Mouse (Mus musculus): ENCODE measurements around the gene Sec14l4. TPM values are rescaled to one million over a fixed set of nuclear protein-coding genes. Genes with fewer than 3 reads are reported as not detected.

Sec14l4 gene
- polyA plus RNA-seq, 1 experiment: not detected

GRCm38 (mm10) chr11:4064627-4065122, 33.4 kb downstream of the Sec14l4 start, which contains the start of gene Sec14l3:
Sec14l3 (plus strand) TSS chr11:4064841.
- Histone ChIP-seq H3ac (ENCODE audit: control insufficient read depth, insufficient read length, low read depth) (no peak within 1 kb of the TSS), H3K4me3 (ENCODE audit: insufficient read depth, poor library complexity, severe bottlenecking) (no peak within 1 kb of the TSS), H3K36me3 (ENCODE audit: control insufficient read depth, insufficient read depth) (no peaks in the 10 kb centered on the region), H3K79me3 (ENCODE audit: low read depth) (no peaks in the 10 kb centered on the region), H3K27me3 (ENCODE audit: control insufficient read depth, insufficient read depth, insufficient read length) (peaks cover 32% of the 10 kb centered on the region), H3K79me2 (ENCODE audit: control insufficient read depth, insufficient read depth) (no peaks in the 10 kb centered on the region)
- TF ChIP-seq FOSL1 (IDR thresholded peaks at IDR 0.05; ENCODE audit: insufficient read depth, low read length, poor library complexity, severe bottlenecking): no peak
- TF ChIP-seq USF1 (IDR thresholded peaks at IDR 0.05; ENCODE audit: low read depth): no peak
- TF ChIP-seq MAX (IDR thresholded peaks at IDR 0.05): no peak
- TF ChIP-seq CTCF (IDR thresholded peaks at IDR 0.05; ENCODE audit: control insufficient read depth, insufficient read depth, insufficient read length): no peak
- no peak for TF ChIP-seq CEBPB (IDR thresholded peaks at IDR 0.05; ENCODE audit: low read depth)
- TF ChIP-seq MYOD1 (IDR thresholded peaks at IDR 0.05; ENCODE audit: control insufficient read depth, insufficient read length, low read depth): no peak
- no peak for TF ChIP-seq MYOG (IDR thresholded peaks at IDR 0.05; ENCODE audit: control insufficient read depth, extremely low read depth, insufficient read length)

DNA sequence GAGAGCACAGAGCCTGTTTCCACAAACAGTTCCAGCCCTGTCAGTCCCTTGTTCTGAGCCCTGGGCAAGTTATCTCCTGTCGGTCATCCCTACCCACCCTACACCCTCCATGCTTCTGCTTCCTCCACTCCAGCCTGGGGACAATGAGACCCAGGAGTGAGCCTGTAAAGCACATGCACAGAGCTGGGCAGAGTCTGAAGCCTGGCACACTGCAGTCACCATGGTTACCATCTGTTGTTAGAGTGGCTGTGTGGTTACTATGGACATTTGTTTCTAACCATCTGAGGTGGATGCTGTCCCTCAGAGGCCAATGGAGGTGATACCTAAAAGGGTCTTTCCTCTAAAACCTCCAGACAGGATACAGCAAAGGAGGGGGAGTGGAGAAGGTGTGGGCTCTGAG, 38.4 kb downstream of the Sec14l4 start:
- H3K79me2 ChIP-seq (ENCODE audit: control insufficient read depth, insufficient read depth): no peaks in the 10 kb centered on the region
- no peak overlapping the region for H3K4me3 ChIP-seq (ENCODE audit: insufficient read depth, poor library complexity, severe bottlenecking)
- H3K36me3 ChIP-seq (ENCODE audit: control insufficient read depth, insufficient read depth): no peaks in the 10 kb centered on the region
- no peak for TF ChIP-seq USF1 (IDR thresholded peaks at IDR 0.05; ENCODE audit: low read depth)
- H3K79me3 ChIP-seq (ENCODE audit: low read depth): no peaks in the 10 kb centered on the region
- H3ac ChIP-seq (ENCODE audit: control insufficient read depth, insufficient read length, low read depth): no peak overlapping the region
- peaks cover 9% of the 10 kb centered on the region for H3K27me3 ChIP-seq (ENCODE audit: control insufficient read depth, insufficient read depth, insufficient read length)

DNA sequence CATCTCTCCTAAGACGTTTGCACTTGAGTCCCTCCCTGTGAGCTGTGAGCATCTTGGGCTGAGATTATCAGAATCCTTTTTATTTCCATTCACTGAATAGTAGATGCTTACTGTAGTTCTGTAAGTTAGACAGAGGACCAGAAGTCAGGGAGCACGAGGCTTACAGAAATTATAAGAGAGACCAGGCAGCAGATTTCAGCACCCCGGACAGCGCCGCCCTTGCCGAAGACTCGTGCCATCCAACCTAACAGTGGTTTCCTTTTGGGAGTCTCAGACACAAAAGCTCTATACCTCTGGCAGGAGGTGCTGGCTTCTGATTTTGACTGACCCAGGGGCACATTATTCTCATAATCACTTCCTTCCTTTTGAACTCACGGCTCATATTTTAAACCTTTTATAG, 45.4 kb downstream of the Sec14l4 start:
- Histone ChIP-seq H3K27me3 (ENCODE audit: control insufficient read depth, insufficient read depth, insufficient read length) (peaks cover 3% of the 10 kb centered on the region), H3K4me3 (ENCODE audit: insufficient read depth, poor library complexity, severe bottlenecking) (no peak overlapping the region), H3ac (ENCODE audit: control insufficient read depth, insufficient read length, low read depth) (no peak overlapping the region), H3K79me3 (ENCODE audit: low read depth) (no peaks in the 10 kb centered on the region), H3K79me2 (ENCODE audit: control insufficient read depth, insufficient read depth) (no peaks in the 10 kb centered on the region), H3K36me3 (ENCODE audit: control insufficient read depth, insufficient read depth) (no peaks in the 10 kb centered on the region)
- no peak for TF ChIP-seq USF1 (IDR thresholded peaks at IDR 0.05; ENCODE audit: low read depth)

DNA sequence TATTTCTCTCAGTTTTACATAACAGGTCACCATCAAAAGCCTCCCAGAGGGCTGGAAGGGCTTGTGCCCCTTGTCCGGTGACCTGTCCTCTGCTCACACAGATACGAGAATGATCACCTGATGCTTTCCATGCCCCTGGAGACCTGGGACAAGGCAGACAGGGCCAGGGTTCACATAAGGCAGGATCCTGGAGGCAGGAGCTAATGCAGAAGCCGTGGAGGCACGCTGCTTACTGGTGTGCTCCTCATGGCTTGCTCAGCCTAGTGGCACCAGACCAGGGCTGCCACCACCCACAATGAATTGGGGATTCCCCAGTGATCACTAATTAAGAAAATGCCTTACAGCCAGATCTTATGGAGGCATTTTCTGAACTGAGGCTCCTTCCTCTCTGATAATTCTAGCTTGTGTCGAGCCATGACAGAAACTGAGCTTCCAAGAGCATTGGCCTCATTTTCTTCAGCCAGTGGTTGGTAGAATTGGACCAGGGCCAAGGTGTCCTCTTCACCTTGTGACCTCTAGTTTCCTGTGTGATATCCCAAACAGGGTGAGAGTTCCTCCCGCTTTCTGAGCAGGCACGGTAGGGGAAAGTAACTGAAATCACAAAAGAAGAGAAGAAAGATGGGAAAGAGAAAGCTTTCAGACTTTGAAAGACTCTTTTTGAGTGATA, 47.1 kb downstream of the Sec14l4 start:
- H3K79me3 ChIP-seq (ENCODE audit: low read depth): no peaks in the 10 kb centered on the region
- H3K36me3 ChIP-seq (ENCODE audit: control insufficient read depth, insufficient read depth): no peaks in the 10 kb centered on the region
- no peaks in the 10 kb centered on the region for H3K79me2 ChIP-seq (ENCODE audit: control insufficient read depth, insufficient read depth)
- H3K27me3 ChIP-seq (ENCODE audit: control insufficient read depth, insufficient read depth, insufficient read length): peaks cover 3% of the 10 kb centered on the region
- H3ac ChIP-seq (ENCODE audit: control insufficient read depth, insufficient read length, low read depth): no peak overlapping the region
- TF ChIP-seq CEBPB (IDR thresholded peaks at IDR 0.05; ENCODE audit: low read depth) (no peak), MYOD1 (IDR thresholded peaks at IDR 0.05; ENCODE audit: control insufficient read depth, insufficient read length, low read depth) (no peak), MAX (IDR thresholded peaks at IDR 0.05) (no peak), FOSL1 (IDR thresholded peaks at IDR 0.05; ENCODE audit: insufficient read depth, low read length, poor library complexity, severe bottlenecking) (no peak), MYOG (IDR thresholded peaks at IDR 0.05; ENCODE audit: control insufficient read depth, extremely low read depth, insufficient read length) (no peak), USF1 (IDR thresholded peaks at IDR 0.05; ENCODE audit: low read depth) (no peak), CTCF (IDR thresholded peaks at IDR 0.05; ENCODE audit: control insufficient read depth, insufficient read depth, insufficient read length) (no peak)
- H3K4me3 ChIP-seq (ENCODE audit: insufficient read depth, poor library complexity, severe bottlenecking): no peak overlapping the region

DNA sequence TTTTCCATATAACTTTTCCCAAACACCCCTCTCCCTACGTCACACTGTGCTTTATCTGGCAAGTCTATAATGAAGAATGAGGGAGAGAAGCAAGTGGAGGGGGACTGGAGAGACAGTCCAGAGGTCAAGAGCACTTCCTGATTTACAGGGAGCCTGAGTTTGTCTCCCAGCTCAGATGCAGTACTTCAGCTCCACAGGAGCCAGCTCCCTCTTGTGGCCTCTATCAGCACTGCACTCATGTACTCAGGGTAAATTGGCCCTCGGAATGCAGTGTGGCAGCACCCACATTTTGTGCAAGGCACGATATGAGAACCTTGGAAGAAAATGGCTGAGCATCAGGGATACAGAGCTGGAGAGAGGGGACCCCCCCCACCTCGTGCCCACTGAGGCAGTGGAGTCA, 49.0 kb downstream of the Sec14l4 start:
- no peaks in the 10 kb centered on the region for H3K79me2 ChIP-seq (ENCODE audit: control insufficient read depth, insufficient read depth)
- no peak overlapping the region for H3K4me3 ChIP-seq (ENCODE audit: insufficient read depth, poor library complexity, severe bottlenecking)
- TF ChIP-seq MYOG (IDR thresholded peaks at IDR 0.05; ENCODE audit: control insufficient read depth, extremely low read depth, insufficient read length): no peak
- TF ChIP-seq CTCF (IDR thresholded peaks at IDR 0.05; ENCODE audit: control insufficient read depth, insufficient read depth, insufficient read length): peak; percentile 74
- no peaks in the 10 kb centered on the region for H3K79me3 ChIP-seq (ENCODE audit: low read depth)
- H3K36me3 ChIP-seq (ENCODE audit: control insufficient read depth, insufficient read depth): no peaks in the 10 kb centered on the region
- H3K27me3 ChIP-seq (ENCODE audit: control insufficient read depth, insufficient read depth, insufficient read length): peaks cover 3% of the 10 kb centered on the region
- no peak overlapping the region for H3ac ChIP-seq (ENCODE audit: control insufficient read depth, insufficient read length, low read depth)

- Histone ChIP-seq H3K79me3 (ENCODE audit: low read depth) (no peaks in the 10 kb centered on the region), H3ac (ENCODE audit: control insufficient read depth, insufficient read length, low read depth) (no peak overlapping the region), H3K27me3 (ENCODE audit: control insufficient read depth, insufficient read depth, insufficient read length) (peaks cover 3% of the 10 kb centered on the region), H3K79me2 (ENCODE audit: control insufficient read depth, insufficient read depth) (no peaks in the 10 kb centered on the region), H3K36me3 (ENCODE audit: control insufficient read depth, insufficient read depth) (no peaks in the 10 kb centered on the region), H3K4me3 (ENCODE audit: insufficient read depth, poor library complexity, severe bottlenecking) (no peak overlapping the region)
- TF ChIP-seq MYOG (IDR thresholded peaks at IDR 0.05; ENCODE audit: control insufficient read depth, extremely low read depth, insufficient read length): no peak
- TF ChIP-seq MYOD1 (IDR thresholded peaks at IDR 0.05; ENCODE audit: control insufficient read depth, insufficient read length, low read depth): no peak
- TF ChIP-seq MAX (IDR thresholded peaks at IDR 0.05): peak; percentile 66
- peak; percentile 47 for TF ChIP-seq CTCF (IDR thresholded peaks at IDR 0.05; ENCODE audit: control insufficient read depth, insufficient read depth, insufficient read length)
These were observed 52.2 kb downstream of the Sec14l4 start for GRCm38 (mm10) chr11:4083316-4084078.
